Mouse (Mus musculus): Measurements from ENCODE around the gene Rufy3.

DNA sequence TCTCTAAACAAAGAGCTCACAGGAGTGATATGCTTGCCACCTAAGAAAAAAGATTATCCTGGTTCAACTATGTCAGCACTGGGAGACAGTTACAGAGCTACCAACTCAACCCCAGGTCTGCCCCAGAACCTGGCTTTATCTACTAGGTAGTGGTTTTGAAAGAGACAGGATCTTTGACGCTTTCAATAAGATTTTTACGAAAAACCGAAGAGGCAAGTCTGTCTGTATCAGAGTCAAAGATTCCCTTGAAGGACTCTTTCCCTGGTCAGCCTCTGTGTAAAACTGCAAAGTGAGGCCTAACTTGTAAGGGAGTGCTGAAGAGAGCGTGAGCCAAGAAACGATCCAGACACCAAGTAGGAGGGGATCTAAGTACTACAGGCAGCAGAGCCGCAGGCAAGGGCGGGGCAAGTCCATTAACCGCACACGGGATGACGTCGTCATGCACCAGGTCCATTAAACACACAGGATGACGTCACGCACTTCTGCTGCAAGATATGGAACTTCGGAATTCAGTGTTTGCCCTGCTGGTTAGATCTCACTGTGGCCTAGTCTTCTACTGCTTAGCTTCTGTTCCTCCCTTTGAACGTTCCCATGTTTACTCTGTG is 123.8 kb downstream of the Rufy3 start:
- TF ChIP-seq POLR2A (IDR thresholded peaks at IDR 0.05; ENCODE audit: insufficient read length, low read depth): no peak
- TF ChIP-seq USF1 (IDR thresholded peaks at IDR 0.05; ENCODE audit: low read depth): no peak
- no peak for TF ChIP-seq E2F4 (IDR thresholded peaks at IDR 0.05; ENCODE audit: insufficient read depth)
- TF ChIP-seq POLR2AphosphoS2 (IDR thresholded peaks at IDR 0.05; ENCODE audit: insufficient read length, low read depth): no peak
- TF ChIP-seq CEBPB (IDR thresholded peaks at IDR 0.05; ENCODE audit: insufficient read depth, poor library complexity, severe bottlenecking): 0 out of 2 replicates have a peak, but pooled peaks have one; percentile 4
- no peak for TF ChIP-seq MAX (IDR thresholded peaks at IDR 0.05; ENCODE audit: low read depth)
- no peak for TF ChIP-seq MYOG (IDR thresholded peaks at IDR 0.05; ENCODE audit: control insufficient read depth in 1 of 3, insufficient read depth in 1 of 3, insufficient read length in 2 of 3, low read depth in 2 of 3)
- no peak for TF ChIP-seq SRF (IDR thresholded peaks at IDR 0.05; ENCODE audit: control insufficient read depth, insufficient read length, low read depth)

Measured in myocyte (in vitro differentiated cells).